Mouse (Mus musculus) cerebellum, adult (tissue): ENCODE data around the gene Fsd2.

Experiments used
- ATAC-seq: cut with Nextera tagmentation; 2 replicates; pipeline ENCODE4 v1.9.2; 2017; ENCODE audit warnings: mild to moderate bottlenecking, moderate library complexity, mixed read lengths; ENCODE audit not compliant: insufficient number of reproducible peaks, low FRiP score, low TSS enrichment

The Fsd2 gene

DNA sequence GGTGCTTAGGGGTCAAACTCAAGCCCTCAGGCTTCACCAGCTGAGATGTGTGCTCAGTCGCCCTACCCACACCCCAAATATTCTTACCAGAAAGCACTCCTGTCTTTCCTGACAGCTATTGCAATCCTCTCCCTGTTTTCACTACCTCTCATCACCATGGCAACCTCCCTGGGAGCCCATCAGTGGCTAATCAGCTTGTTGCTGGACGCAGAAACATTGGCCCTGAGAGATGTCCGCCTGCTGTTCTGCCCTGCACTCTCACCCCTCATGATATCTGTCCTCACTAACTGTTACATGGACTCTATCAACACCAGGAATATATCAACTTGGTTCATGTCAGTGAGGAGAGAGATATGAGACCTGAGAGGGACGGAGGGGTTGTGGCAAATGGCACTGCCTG, 13.2 kb downstream of the Fsd2 start:
- no peak for ATAC-seq

DNA sequence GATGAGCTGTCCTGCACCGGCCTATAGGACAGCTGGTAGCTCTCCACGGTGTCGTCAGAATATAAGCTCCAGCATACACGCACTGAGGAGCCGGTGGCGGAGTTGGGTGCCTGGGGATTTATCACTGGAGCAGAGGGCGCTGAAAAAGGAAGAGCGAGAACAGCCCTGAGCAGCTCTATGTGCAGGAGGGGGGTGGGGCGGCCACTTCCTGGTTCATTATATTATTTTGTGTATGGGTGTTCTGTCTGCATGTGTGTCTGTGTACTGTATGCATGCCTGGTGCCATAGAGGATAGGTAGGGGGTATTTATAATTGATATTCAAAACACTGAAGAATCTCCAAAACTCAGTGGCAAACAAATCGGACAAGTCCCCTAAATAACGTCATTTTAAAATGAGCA, 17.9 kb downstream of the Fsd2 start:
- ATAC-seq: no peak

DNA sequence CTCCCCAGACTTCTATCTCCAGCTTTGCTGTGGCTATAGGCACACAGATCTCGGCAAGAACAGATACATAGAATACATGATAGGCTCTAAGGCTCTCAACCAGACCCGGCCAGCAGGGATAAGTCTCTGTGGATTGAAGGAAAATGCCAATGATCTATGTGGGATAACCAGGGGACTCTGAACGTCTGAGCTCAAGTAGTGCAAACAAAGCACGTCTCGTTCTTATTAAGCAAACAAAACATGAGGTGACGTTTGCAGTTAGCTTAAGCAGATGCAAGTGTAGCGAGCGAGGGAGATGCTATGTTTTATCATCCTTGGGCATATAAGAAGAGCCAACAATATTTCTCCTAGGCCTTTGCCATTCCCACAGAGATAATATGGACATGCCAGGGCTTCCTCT, 23.8 kb downstream of the Fsd2 start:
- no peak for ATAC-seq

DNA sequence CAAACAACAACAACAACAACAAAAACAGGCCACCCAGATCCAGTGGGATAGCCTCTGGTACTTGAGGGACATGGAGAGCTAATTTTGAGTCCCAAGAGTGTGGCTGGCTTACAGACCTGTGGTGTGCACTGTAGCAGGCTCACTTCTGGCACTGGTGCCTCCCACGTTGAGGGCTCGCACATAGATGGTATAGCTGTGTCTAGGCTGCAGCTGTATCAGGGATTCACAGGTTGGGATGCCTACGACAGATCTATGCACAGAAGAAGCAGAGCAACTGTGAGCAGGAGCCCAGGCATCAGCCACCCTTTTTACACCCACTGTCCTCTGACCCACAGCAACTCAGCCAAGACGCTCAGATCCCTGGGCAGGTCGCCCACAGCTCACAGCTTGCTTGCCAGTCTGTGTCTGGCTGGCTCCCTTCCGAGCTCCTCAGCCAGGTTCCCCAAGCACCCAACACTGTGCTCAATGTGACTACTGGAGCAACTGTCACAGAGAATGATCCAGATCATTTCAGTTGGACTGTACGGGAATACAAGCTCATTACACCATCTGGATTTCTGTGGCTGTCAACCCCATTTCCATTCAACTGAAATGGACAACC, 24.7 kb downstream of the Fsd2 start:
- no peak for ATAC-seq

DNA sequence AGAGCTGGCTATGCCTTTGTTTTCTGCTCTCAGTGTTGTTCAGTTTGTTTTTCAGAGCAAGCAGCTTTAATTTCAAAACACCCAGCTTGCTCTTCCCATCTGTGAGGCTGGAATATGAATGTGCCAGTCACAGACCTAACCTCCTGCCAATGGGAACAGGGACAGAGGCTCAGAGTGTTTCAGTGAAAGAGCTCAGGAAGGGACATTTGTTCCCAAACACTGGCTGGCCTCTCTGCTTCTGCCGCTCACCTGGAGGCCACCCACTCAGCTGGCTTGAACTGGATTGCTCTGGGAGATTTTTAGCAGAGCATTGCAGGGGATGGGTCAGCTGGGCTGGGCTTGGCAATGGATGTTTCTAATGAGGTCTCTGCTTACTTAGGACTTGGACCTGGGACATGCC, 25.7 kb downstream of the Fsd2 start:
- ATAC-seq: no peak

DNA sequence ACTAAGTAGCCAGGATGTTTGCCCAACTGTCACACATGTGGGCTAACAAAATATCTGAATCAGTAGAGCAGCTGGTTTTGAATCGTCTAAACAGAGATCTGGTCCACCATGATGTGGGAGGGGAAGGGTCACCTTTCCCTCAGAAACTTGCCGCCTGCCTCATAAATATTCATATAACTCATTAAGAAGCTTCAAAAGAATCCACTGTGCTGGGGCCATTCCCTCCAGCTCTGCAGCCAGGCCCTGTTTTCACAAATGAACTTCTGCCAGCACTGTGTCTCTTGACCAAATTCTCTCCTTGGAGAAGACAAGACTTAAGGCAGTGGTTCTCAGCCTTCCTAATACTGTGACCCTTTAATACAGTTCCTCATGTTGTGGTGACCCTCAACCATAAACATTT, 27.2 kb downstream of the Fsd2 start:
- no peak for ATAC-seq

DNA sequence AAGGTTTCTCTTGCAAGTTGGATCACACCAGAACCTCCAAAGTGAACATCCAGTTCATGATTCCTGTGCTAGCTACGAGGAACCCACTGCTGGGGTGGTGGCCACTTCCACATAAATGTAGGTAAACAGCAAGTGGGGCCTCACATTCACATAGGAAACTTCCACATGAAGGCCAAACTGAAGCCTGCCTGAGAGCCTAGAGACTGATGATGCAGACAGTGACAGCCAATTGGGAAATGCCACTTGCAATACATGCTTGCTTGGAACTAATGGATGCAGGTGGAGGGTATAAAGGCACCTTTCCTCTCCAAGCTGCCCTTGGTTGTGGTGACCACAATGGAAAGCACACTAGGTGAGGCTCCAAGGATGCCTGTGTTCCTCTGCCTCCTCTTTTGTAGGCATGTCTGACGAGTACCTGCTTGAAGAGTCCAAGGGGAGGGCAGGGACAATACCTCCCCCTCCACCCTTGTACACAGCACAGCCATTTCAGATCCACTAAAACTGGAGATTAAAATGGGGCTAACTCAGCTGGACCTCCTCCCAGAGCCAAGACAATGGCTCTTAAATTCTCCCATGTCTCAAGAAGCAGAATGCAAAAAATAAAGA, 28.6 kb downstream of the Fsd2 start:
- ATAC-seq: no peak

DNA sequence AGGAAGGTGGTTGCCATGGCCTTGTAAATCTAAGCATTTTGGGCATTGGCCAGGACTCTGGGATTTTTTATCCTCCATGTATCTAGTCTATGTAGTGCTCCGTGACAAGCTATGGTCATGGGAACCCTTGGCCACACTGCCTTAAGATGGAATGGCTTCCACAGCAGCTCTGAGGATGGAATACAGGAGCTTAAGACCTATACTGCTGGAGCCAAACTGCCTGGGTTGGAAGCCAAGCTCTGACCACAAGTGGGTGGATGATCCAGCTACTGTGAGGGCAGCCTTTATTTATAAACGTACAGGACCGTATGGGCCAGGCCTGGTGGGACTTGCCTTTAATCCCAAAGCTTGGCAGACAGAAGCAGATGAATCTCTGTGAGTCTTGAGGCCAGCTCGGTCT, 30.3 kb downstream of the Fsd2 start:
- ATAC-seq: no peak

DNA sequence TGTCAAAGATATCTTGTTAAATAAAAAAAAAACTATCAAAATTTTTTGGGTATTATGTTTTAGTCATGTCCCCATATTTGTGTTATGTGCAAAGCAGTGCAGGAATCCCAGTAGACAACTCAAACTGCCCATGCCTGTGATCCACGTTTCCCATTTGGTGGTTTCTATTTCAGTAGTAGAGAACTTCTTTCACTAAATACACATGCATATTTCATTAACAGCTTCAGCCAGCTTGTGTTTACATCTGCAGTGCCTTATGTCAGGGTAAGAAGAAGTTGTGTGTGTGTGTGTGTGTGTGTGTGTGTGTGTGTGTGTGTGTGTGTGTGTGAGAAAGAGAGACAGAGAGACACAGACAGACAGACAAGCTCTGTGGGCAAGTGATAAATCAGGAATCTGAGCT, 35.3 kb downstream of the Fsd2 start:
- ATAC-seq: no peak

DNA sequence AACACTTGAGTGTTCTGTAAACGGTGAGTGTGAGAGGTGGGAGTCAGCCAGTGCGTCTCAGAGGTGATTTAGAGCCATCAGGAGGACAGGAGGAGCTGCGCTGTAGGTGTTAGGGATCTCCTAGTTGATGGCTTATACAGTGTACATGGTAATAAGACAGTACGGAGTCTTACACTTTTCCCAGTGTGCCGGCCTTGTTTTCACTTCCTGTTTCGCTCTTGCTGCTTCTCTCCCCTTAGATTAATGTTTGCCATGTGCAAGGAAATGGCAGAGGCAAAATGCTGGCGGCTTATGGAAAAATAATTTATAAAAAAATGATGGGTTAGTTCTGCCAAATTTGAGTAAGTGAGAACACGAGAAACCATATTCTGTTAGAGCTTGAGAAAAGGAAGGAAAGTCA, 37.8 kb downstream of the Fsd2 start:
- ATAC-seq: no peak

DNA sequence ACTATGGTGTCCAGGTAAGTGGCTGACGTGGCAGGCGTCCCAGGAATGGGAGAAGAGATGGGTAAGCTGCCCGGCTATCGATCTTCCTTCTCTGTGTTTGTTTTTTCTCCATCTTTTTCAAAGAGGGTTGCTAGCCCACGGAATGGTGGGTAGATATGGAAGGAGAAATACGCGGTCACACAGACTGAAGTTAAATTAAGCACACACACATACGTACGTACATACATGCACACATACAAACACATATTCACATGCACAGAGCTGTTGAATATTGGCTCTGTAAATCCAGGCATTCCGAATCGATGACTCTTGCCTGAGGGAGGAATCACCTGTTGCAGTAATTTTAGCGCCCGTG, 43.1 kb downstream of the Fsd2 start:
- no peak for ATAC-seq

DNA sequence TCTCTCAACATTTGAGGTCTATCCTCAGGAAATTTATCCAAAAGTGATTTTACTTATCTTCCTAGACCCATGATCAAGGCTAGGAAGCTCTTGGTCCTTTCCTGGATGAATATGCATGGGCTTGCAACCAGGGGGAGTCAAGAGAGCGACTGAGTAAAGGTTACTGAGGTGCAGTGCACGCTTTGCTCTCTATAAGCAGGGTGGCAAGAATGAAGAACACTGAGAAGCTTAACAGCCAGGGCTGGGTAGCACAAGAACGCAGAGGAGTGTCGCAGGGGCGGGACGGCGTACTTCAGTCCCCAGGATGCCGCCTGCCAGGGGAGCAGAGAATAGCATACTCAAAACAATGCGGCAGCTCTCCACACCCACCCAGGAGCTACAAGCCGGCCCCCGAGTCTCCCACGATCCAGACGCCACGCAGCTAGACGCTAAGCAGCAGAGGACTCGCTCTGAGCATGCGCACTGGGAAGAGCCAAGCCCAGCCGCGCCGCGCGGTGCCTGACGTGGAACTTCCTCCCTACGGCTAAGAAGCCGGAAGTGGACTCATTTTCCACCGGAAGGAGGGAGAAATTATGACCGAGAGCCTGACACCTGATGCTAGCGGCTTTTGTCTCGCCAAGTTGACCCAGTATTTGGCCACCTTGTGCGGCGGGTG, 43.6 kb downstream of the Fsd2 start:
- ATAC-seq: peak; percentile 99

DNA sequence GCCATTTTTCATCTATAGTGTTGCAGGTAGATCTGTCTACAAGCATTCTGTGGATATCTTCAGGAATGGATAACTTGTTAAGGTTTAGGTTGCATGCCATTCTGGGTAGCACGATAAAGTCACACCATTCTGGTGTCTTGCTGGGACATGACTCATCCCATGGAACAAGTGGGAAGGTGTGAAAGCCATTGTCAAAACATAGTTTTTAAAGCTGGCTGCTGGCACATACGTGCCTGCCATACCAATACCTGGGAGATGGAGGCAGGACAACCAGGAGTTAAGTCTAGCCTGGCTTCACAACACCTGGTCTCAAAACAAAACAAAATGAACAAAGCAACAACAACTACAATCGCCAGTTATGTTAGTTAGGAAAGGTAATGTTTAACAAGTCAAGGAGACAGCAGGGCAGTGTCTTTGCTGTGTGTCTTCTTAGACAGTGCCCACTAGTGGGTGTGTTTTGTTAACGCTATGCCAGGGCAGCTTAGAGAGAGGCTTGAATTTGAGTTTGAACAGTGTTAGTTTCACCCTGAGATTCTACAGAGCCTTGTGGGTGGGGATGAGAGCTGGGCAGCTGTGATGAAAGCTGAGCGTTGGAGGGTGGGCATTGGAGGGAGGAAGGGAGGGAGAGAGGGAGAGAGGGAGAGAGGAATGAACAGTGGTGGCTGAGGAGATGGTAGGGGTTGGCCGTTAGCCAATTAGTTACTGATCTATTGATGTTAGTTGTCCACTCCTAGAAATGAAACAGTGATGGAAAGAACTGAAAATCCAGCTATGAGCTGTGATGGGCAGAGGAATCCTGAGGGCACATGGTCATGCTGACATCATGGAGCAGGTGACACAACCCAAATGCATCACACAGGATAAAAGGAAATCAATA, 50.4 kb downstream of the Fsd2 start:
- no peak for ATAC-seq

DNA sequence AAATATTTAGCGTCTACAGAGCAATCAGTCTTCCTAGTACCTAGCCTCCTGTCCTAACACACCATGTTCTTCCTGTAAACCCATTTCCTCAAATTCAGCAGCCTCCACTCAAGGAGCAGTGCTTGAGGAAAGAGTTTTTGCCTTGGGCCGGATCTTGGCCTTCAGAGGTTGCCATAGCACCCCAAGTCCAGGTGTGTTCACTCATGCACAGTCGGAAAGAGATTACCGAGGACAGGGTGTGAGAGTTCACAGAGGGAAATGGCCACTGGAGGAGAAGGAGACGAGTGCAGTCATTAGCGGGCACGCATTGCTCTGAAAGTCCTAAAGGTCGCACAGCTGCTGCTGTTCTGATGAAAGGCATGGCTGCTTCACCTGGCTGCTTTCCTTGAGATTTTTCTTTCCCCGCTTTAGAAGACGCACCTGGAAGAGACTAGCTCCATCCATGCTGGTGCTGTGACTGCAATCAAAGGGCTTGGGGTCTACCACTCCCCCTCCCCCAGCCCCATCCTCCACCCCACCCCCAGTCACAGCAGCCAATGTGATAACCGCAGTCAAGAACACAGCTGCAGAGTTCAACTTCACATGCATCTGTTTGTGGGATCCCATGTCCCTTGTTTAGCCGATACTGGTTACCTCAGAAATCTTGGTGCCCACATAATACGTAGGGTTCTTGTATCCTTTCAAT, 51.7 kb downstream of the Fsd2 start:
- ATAC-seq: no peak

DNA sequence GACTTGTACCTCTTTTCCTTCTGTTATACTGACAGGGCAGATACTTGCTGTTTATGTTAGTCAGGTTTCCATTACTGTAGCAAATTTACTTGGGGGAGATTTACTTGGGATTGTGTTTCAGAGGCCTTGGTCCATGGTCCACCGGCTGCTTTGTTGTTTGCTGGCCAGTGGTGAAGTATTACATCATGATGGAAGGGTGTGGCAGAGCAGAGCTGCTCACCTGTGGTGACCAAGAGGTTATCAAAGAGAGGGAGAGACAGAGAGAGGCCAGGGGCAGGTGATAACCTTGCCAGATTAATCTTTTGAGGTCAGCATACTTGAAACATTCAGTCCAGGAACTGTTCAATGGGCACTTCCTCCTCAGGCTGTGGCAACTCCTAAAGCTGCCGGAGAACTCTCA, 65.7 kb downstream of the Fsd2 start:
- no peak for ATAC-seq

DNA sequence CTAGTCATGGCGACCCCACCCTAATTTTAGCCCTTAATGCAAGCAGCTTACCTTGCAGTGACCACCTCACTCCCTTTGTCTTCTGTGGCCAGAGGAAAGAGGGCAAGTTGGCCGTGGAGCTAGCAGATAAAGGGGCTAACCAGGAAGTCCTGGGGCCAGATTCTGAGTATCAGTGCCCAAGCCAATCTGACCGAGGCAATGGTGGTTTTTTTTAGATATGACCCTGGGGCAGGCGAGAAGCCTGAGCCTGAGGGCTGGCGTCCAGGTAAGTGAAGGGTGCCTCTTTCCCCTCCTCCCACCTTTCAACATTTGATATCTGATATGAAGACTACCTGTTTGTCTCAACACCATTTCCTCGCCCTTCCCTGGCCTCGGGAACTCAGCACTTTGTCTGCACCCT, 68.6 kb downstream of the Fsd2 start, which contains the start of gene BC048679:
Gene BC048679 (minus strand): TSS at position 101 of the 400 bp plus-strand sequence.
- no peak for ATAC-seq

DNA sequence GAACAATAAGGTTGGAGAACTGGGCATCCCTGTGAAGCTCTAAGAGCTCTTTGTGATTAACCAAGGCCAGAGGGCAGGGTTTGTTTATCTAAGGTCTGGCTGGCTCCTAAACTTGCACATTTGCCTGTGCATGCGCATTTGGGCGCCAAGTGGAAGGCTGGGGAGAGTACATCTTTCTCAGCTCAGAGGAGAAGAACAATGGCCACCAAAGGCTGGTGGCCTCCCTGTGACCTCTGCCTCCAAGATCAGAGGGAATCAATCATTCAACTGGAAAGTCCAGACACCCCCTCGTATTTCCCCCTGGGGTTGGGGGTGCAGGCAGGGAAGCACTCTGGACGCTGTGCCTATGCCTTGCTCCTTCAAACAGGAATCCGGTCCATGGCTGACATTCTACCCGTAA, 69.6 kb downstream of the Fsd2 start:
- no peak for ATAC-seq

DNA sequence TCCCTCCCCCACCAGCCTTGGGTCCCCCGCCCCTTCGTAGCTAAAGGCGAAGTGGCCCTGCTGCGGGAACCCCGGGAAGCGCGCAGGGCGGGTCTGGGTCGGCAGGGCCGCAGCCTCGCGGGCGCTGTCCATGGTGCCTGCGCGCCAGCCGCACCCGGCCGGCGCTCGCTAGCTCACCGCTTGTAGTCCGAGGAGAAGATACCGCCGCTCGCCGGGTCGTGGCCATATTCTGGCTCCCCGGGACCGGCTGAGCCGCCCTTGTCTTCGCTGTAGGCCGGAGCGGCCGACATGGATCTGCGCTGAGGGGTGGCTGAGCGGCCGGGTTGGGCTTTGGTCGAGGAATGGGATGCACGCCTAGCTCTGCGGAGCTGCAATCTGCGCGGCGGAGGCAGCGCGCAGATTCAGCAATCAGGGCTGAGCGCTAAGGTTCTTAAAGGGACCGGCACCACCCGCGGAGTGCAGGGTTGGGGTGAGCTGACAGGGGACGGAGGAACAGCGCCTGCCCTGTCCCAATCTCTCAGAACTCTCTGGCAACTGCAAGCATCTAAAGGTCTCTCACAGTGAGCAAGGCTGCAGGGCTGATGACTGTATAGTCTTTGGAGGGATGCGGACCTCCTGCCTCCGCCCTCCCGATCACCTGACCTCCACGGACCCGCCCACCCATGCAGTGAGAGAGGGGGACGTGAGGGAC, 73.3 kb downstream of the Fsd2 start, which contains the start of gene Ap3b2:
Gene Ap3b2 (minus strand): TSS at position 595 of the 691 bp plus-strand sequence.
- peak; percentile 92 for ATAC-seq

DNA sequence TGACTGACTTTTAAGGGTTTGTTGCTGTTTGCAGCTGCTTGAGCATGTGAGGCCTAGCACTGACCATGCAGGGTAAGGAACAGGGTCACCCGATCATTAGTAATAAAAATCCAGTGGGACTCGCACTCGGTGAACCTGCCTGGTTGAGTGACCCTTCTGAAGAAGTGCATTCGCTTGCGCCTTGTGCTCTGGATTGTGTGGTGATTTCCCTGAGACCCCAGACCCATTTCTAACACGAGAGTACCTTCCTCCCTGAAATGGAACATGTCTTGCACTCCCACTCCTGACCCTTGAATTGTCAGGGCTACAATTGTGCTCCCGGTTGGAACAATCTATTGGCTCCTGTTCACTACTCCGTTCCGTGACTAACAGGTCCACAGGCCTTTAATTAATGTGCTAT, 74.1 kb downstream of the Fsd2 start:
- ATAC-seq: no peak

DNA sequence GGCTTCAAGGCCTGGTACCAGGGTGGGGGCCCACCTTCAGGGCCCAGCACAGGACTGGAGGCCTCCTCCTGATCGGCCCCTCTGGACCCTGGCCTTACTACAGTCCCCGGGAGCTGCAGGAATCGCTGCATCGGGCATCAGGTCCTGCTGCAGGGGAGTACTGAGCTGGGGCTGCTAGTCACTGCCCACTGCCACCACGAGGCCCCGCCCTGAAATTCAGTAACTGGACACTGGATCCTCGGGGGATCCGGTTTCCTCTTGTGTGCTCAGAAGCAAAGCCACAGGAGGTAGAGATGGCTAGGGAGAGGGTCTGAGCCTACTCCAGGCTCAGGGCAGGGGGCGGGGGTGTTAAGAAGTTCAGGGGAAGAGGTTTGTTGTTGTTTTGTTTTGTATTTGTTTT, 77.1 kb downstream of the Fsd2 start:
- no peak for ATAC-seq
